Mouse (Mus musculus): ENCODE data around the gene Ubap2. TPM values are rescaled to one million over a fixed set of nuclear protein-coding genes. Genes with fewer than 3 reads are reported as not detected.

The Ubap2 gene
- 10 to 100 TPM; 96.3 to 96.7 TPM for total RNA-seq (2021)
- long read RNA-seq, experiment 1, full-length matches to known transcripts: 49 of 130 reads
- long read RNA-seq, experiment 1, partial matches to known transcripts: 31 of 130 reads
- long read RNA-seq, experiment 1, other reads (novel, unspliced or antisense): 50 of 130 reads
- long read RNA-seq, experiment 2, full-length matches to known transcripts: 65 of 158 reads
- long read RNA-seq, experiment 2, partial matches to known transcripts: 28 of 158 reads
- long read RNA-seq, experiment 2, other reads (novel, unspliced or antisense): 65 of 158 reads

DNA sequence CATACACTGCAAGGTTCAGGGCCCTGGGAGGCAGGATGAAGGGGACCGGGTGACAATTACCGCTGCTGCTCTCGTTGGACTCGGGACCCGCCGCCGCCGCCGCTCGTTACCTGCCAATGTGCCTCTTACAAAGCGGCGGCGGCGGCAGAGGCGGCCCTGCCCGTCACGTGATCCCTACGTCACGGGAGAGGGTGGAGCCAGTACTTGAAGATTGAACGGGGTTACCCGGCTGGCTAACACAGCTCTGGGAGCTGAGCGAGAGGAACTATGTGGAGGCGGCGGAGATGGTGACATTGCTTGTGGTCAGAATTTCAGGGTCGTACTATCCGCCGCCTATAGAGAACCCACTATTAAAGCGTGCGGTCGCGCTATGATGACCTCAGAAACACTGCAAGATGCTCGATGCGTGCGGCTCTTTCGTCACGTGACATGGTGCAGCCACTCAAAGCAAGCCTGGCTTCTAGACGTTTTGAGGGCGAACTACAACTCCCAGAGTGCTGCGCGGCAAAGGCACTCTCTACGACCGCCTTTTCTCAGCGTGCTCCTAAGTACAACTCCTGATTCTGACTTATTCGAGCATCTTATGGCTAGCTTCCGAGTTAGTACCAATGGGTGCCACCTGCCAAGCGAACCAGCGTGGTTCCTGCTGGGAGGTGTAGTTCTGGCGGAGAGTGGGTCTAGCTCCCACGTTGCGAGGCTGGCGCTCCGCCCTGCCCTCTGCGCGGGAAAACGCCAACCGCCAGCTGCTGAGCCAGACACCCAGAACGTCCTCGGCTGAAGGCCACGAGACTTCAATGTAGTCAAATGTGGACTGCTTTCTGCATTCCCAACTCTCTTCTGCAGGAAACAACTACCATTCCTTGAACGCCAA lies at the start of gene Ubap2:
TSS of gene Ubap2 (minus strand) at position 165 of the 871 bp plus-strand sequence.
- peak; percentile 97 for DNase-seq
- no peak for TF ChIP-seq CTCF (IDR thresholded peaks at IDR 0.05)
- H3K27ac ChIP-seq: peak within 1 kb of the TSS; percentile 98

GRCm38 (mm10) chr4:41320971-41321370 lies 46.0 kb upstream of the Ubap2 start:
- no peak for DNase-seq
- no peak overlapping the region for H3K27ac ChIP-seq
- intact Hi-C loops (cut with DNase I): no loop called here
- TF ChIP-seq CTCF (IDR thresholded peaks at IDR 0.05): no peak
- no peak overlapping the region for H3K4me3 ChIP-seq

More for the DNA sequence above, at the start of gene Ubap2:
- intact Hi-C loops (cut with DNase I): loop anchor here (2.0 to 5.0 kb wide), 2 partner anchors 18 to 148 kb away; no protein-coding TSS in a partner anchor
- H3K4me3 ChIP-seq: peak within 1 kb of the TSS; percentile 97

GRCm38 (mm10) chr4:41318267-41318666 lies 43.3 kb upstream of the Ubap2 start:
- H3K27ac ChIP-seq: no peak overlapping the region
- no peak for TF ChIP-seq CTCF (IDR thresholded peaks at IDR 0.05)
- no peak for DNase-seq
- no peak overlapping the region for H3K4me3 ChIP-seq
- intact Hi-C loops (cut with DNase I): no loop called here

DNA sequence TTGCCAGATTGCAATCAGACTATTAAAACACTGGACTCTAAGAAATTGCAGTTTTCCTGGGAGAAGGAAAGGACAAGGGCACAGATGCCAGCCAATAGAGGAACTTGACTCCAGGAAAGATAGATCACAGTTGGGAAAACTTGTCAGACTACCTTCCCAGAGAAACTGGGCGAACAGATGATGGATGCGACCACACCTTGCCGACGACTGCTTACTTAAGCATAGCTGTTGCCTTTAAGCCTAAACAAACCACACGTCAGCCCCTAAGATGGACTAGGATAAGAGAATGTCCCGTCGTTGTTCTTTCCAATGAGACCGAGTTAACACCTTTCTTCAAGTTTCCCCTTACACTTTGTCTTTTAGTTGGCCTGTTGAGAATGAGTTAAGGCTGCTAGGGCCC lies 40.2 kb upstream of the Ubap2 start:
- intact Hi-C loops (cut with DNase I): loop anchor here (2.0 kb wide), 1 partner anchor 34 kb away; the partner anchor contains the start of gene Ubap1
- no peak for TF ChIP-seq CTCF (IDR thresholded peaks at IDR 0.05)
- no peak for DNase-seq
- peak overlapping the region; percentile 100 for H3K27ac ChIP-seq
- H3K4me3 ChIP-seq: peak overlapping the region; percentile 100

DNA sequence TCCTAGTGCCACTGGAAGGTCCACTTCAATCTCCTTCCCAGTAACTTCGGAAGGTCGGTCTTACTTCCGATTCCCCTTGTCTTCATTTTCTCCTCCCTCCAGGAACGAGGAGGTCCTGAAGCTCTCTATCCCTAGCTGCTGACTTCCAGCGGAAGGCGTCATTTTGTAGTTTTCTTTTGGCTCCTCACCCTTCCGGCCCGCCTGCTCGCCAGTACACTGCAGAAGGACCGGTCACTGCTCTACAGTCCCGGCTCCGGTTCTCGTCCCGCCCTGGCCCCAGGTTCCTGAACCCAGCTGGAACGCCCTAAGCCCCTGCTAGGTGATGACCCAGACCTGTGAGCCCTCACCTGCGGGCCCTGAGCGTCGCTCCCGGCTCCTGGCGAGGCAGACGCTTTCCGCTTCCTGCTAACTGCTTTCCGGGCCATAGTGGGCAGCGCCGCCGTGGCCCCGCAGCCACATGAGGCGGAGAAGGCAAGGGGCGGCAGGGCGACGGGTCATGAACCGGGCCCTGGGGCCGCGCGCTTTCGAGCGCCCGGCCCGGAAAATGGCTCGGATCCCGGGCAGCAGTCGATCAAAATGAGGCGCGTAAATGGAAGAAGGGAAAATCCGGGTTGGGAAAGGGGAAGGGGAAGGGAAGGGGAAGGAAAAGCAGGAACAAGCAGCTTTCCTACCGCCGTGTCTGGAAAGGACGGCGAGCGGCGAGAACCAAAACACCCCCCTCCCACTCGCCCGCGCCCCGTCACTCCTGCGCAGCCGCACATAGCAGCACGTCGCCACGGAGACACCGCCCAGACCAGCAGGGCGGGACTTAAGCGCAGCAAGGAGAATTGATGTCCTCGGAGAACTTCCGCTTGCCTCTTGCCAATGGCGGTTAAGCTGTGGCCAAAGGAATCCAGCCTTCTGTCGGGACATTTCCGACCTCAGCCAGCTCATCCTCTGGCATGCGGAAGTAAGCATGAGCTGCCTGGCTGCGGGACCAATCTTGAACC lies 39.5 kb upstream of the Ubap2 start, which contains the start of gene Dcaf12:
TSS of gene Dcaf12 (minus strand) at position 749 of the 989 bp plus-strand sequence.
- H3K27ac ChIP-seq: peak within 1 kb of the TSS; percentile 100
- H3K4me3 ChIP-seq: peak within 1 kb of the TSS; percentile 100
- intact Hi-C loops (cut with DNase I): loop anchor here (2.0 to 5.0 kb wide), 2 partner anchors 34 to 73 kb away; partner anchors contain the start of gene Ubap1
- peak; percentile 97 for DNase-seq
- TF ChIP-seq CTCF (IDR thresholded peaks at IDR 0.05): no peak

DNA sequence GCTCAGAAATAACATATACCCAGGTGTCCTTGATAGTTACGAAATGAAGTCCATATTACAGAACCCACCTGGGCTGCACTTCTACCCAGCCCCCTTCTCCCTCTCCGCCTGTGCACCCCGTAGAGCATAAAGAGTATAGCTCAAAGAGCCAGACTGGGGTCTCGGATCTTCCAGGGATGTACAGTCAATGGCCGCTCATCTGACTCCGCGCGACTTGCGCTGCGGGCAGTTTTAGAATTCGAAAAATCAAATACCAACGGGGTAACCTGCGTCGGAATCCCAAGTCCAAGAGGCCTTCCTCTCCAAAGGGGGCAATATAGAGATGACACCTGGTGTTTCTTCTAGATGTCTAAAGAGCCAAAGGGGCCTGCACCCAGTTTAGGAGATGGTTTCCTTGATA lies 38.8 kb upstream of the Ubap2 start:
- Histone ChIP-seq H3K27ac (peak overlapping the region; percentile 100), H3K4me3 (peak overlapping the region; percentile 100)
- no peak for DNase-seq
- no peak for TF ChIP-seq CTCF (IDR thresholded peaks at IDR 0.05)
- intact Hi-C loops (cut with DNase I): loop anchor here (2.0 to 5.0 kb wide), 2 partner anchors 35 to 74 kb away; partner anchors contain the start of gene Ubap1

DNA sequence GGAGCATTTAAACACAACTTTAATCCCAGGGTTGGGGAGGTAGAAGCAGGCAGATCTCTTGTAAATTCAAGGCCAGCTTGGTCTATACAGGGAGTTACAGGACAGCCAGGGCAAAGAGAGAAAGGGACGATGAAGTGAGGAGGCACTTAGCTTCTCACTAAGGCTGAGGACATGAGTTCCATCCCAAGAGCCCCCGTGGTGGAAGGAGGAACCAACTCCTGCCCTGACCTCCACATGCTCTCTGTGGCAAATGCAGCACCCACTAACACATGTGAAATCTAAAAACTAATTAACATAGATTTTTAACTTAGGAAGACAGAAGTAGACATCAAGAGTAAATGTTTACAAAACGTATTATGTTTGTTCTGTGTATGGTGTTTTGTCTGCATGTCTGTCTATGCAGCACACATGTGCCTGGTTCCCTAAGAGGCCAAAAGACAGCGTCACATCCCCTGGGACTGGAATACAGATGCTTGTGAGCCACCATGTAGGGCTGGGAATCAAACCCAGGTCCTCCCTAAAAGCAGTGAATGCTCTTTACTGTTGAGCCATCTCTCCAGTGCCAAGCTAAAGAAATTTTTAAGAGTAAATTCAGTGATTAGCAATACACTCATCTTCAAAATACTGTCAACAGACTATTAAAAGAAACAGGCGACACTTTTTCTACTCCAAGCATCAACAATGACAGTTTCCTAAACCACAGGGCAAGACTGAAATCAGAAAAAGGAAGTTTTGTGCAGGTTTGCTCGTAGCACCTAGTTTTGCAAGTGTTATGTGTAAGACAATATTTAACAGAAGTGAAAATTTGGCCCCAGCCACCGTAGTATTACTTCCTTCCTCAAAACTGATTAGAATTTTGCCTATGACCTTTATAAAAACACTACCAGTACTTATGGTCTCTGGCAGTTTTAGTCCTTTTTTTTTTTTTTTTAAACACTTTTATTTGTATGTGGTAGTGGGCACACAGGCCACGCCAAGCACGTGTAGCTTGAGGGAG lies 35.9 kb upstream of the Ubap2 start:
- TF ChIP-seq CTCF (IDR thresholded peaks at IDR 0.05): no peak
- intact Hi-C loops (cut with DNase I): loop anchor here (5.0 kb wide), 1 partner anchor 76 kb away; no protein-coding TSS in a partner anchor
- no peak for DNase-seq
- H3K4me3 ChIP-seq: no peak overlapping the region
- no peak overlapping the region for H3K27ac ChIP-seq

- Histone ChIP-seq H3K4me3 (no peak overlapping the region), H3K27ac (no peak overlapping the region)
- DNase-seq: no peak
- intact Hi-C loops (cut with DNase I): no loop called here
- TF ChIP-seq CTCF (IDR thresholded peaks at IDR 0.05): no peak
Observed at GRCm38 (mm10) chr4:41307406-41307805, 32.5 kb upstream of the Ubap2 start.

GRCm38 (mm10) chr4:41304302-41304701 lies 29.4 kb upstream of the Ubap2 start:
- Histone ChIP-seq H3K4me3 (no peak overlapping the region), H3K27ac (0 out of 2 replicates have a peak overlapping the region, but pooled peaks have one; percentile 6)
- intact Hi-C loops (cut with DNase I): no loop called here
- no peak for DNase-seq
- TF ChIP-seq CTCF (IDR thresholded peaks at IDR 0.05): no peak

DNA sequence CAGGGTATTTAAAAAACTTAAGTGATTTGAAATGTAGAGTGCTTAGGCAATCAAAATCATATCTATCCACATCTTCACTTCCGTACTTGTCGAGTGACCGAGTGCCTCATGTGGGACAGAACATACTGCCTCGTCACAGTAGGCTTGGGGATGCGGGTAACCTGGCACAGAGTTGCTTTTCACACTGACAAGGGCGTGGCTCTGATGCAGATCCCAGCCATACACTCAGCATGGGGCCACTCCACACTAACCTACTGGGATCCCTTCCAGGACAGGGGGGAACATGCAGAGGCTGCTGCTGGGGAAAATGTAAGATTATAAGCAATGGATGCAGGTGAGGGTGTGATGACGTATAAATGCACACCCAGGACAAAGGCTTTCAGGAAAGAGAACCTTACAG lies 28.7 kb upstream of the Ubap2 start:
- DNase-seq: no peak
- intact Hi-C loops (cut with DNase I): no loop called here
- Histone ChIP-seq H3K27ac (no peak overlapping the region), H3K4me3 (no peak overlapping the region)
- TF ChIP-seq CTCF (IDR thresholded peaks at IDR 0.05): no peak

GRCm38 (mm10) chr4:41298976-41299375 lies 24.0 kb upstream of the Ubap2 start:
- Histone ChIP-seq H3K27ac (no peak overlapping the region), H3K4me3 (no peak overlapping the region)
- TF ChIP-seq CTCF (IDR thresholded peaks at IDR 0.05): no peak
- intact Hi-C loops (cut with DNase I): no loop called here
- no peak for DNase-seq
